Mouse (Mus musculus) CH12.LX (cell line): Measurements from ENCODE around the gene Tmem216.

Experiments
- CTCF ChIP-seq, 2 experiments: IDR thresholded peaks in 1 of 2; conservative IDR thresholded peaks in 1 of 2; 2 replicates each; pipeline ENCODE4 v1.5.1; 2011 to 2012; ENCODE audit warnings: low read depth in 2 of 2, low read length in 2 of 2, improper control_type of control experiment in 1 of 2, inconsistent platforms in 1 of 2, mild to moderate bottlenecking in 1 of 2, moderate library complexity in 1 of 2
- GABPA ChIP-seq: IDR thresholded peaks from 2 replicates; pipeline ENCODE4 v1.6.1; 2012; ENCODE audit warnings: low read depth, low read length, improper control_type of control experiment, inconsistent platforms; ENCODE audit not compliant: insufficient replicate concordance
- MAX ChIP-seq: IDR thresholded peaks from 2 replicates; pipeline ENCODE4 v1.6.1; 2011; ENCODE audit warnings: low read length, improper control_type of control experiment
- NRF1 ChIP-seq: IDR thresholded peaks from 2 replicates; pipeline ENCODE4 v1.6.1; 2014; ENCODE audit warnings: low read depth, mild to moderate bottlenecking, inconsistent platforms, low read length, improper control_type of control experiment, moderate library complexity
- PAX5 ChIP-seq: IDR thresholded peaks from 2 replicates; pipeline ENCODE4 v1.6.1; 2012; ENCODE audit warnings: low read length, inconsistent platforms, mixed read lengths
- POLR2A ChIP-seq: IDR thresholded peaks from 2 replicates; pipeline ENCODE4 v1.6.1; 2011; ENCODE audit warnings: low read depth, mild to moderate bottlenecking, improper control_type of control experiment, low read length
- POLR2AphosphoS2 ChIP-seq: IDR thresholded peaks from 2 replicates; pipeline ENCODE4 v1.6.1; 2011; ENCODE audit warnings: low read depth, low read length, improper control_type of control experiment
- RAD21 ChIP-seq: IDR thresholded peaks from 2 replicates; pipeline ENCODE4 v1.6.1; 2011; ENCODE audit warnings: low read depth, mild to moderate bottlenecking, low read length, improper control_type of control experiment, moderate library complexity
- RCOR1 ChIP-seq: conservative IDR thresholded peaks from 2 replicates; pipeline ENCODE4 v1.6.1; 2012; ENCODE audit warnings: low read depth, mild to moderate bottlenecking, inconsistent platforms, low read length, improper control_type of control experiment
- SMC3 ChIP-seq: IDR thresholded peaks from 2 replicates; pipeline ENCODE4 v1.6.1; 2011; ENCODE audit warnings: low read depth, low read length, improper control_type of control experiment
- TCF12 ChIP-seq: IDR thresholded peaks from 2 replicates; pipeline ENCODE4 v1.6.1; 2014; ENCODE audit warnings: low read depth, mild to moderate bottlenecking, inconsistent platforms, low read length, improper control_type of control experiment
- ZKSCAN1 ChIP-seq: IDR thresholded peaks from 2 replicates; pipeline ENCODE4 v1.6.1; 2012; ENCODE audit warnings: low read depth, inconsistent platforms, low read length, improper control_type of control experiment, borderline replicate concordance

DNA sequence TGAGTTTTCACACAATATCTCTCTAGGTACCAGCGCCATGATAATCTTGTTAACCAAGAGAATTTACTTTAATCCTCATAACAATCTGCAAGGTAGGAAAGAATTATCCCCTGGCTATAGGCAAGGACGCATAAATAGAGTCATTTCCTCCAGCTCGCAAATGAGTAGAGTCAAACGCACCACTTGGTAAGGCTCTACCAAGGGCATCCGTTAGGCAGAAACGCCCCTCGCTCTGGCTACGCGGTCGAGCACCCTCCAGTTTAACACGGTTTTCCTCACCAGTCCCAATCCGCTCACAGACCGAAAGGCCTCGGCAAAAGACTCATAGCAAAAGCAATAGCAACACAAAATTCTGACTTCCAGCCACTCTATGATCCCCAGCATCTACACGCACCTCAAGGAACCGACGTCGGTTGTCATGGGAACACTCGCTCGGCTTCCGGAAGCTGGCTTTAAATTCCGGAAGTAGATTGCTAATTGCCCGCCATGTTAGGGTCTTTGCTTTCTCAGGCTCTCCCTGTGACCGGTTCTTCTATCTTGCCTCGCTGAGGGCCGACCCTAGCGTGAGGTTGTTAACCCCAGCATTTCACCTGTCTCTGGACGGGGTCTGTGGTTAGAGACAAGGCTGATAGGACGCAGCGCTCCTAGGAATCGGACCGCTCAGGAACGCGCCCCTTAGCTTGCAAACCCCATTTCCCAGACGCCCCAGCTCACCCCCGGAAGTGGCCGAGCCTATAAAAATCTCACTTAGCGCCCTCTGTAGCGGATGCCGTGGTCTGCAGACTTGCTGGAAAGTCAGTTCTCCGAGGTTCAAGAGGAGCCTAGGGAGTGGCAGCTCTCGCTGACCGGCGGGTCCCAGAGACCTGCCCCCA, 20.9 kb upstream of the Tmem216 start, which contains the start of the genes Cyb561a3 and Tmem138:
- TF ChIP-seq CTCF (conservative IDR thresholded peaks at IDR 0.05 in 1 of 2, IDR thresholded peaks at IDR 0.05 in 1 of 2; ENCODE audit: low read depth in 2 of 2, low read length in 2 of 2) (peak in 1 of 2 experiments; percentile 69; a peak in 2 of 4 replicates), GABPA (no peak), POLR2A (peak; percentile 92), ZKSCAN1 (no peak), PAX5 (no peak), POLR2AphosphoS2 (peak; percentile 80; the same call in 1 of the 2 replicates), RAD21 (no peak; the same call in 1 of the 2 replicates), SMC3 (peak; percentile 25; the same call in 1 of the 2 replicates), RCOR1 (no peak), NRF1 (no peak; the same call in 1 of the 2 replicates), TCF12 (peak; percentile 83), MAX (peak; percentile 22; the same call in 1 of the 2 replicates)
